Mouse (Mus musculus) liver, embryonic 11.5 days (tissue): ENCODE data around the gene Laptm5. TPM values are rescaled to one million over a fixed set of nuclear protein-coding genes. Genes with fewer than 3 reads are reported as not detected.
A peak's percentile ranks its signal among the peaks of the same experiment; 100 is the strongest.

Experiments
- ATAC-seq: fragments of 200-750 bp; cut with Nextera tagmentation; replicated peaks from 2 replicates; pipeline ENCODE4 v1.8.0; 2017; ENCODE audit warnings: moderate number of reproducible peaks, mild to moderate bottlenecking, moderate TSS enrichment, moderate library complexity; ENCODE audit not compliant: low FRiP score
- DNase-seq: peaks from one replicate; pipeline ENCODE4 v3.0.0-alpha.2; 2017; ENCODE audit warnings: low spot score
- H3K27ac ChIP-seq: fragments of 300-500 bp; sonication (generic); 2 replicates; pipeline ENCODE4 v1.5.1; 2014; ENCODE audit warnings: mild to moderate bottlenecking, low read depth, low read length, control low read depth
- H3K27me3 ChIP-seq: fragments of 300-500 bp; sonication (generic); replicated peaks from 2 replicates; pipeline ENCODE4 v1.6.1; 2014; ENCODE audit warnings: low read length, mixed read lengths; ENCODE audit not compliant: control insufficient read depth, insufficient read depth
- H3K36me3 ChIP-seq: fragments of 300-500 bp; sonication (generic); 2 replicates; pipeline ENCODE4 v1.6.1; 2014; ENCODE audit warnings: mild to moderate bottlenecking, low read length, moderate library complexity, mixed read lengths; ENCODE audit not compliant: control insufficient read depth, insufficient read depth
- H3K4me1 ChIP-seq: fragments of 300-500 bp; sonication (generic); replicated peaks from 2 replicates; pipeline ENCODE4 v1.6.1; 2014; ENCODE audit warnings: low read length, mixed read lengths; ENCODE audit not compliant: control insufficient read depth, insufficient read depth
- H3K4me2 ChIP-seq: fragments of 300-500 bp; sonication (generic); 2 replicates; pipeline ENCODE4 v1.6.1; 2014; ENCODE audit warnings: mild to moderate bottlenecking, control low read depth, moderate library complexity
- H3K4me3 ChIP-seq: fragments of 300-500 bp; sonication (generic); 2 replicates; pipeline ENCODE4 v1.5.1; 2014; ENCODE audit warnings: low read depth, low read length, control low read depth
- H3K9ac ChIP-seq: fragments of 300-500 bp; sonication (generic); 2 replicates; pipeline ENCODE4 v1.6.1; 2014; ENCODE audit warnings: low read depth, low read length, control low read depth
- H3K9me3 ChIP-seq: fragments of 300-500 bp; sonication (generic); 2 replicates; pipeline ENCODE4 v1.6.1; 2016; ENCODE audit warnings: low read length, inconsistent platforms, mixed read lengths; ENCODE audit not compliant: control insufficient read depth
- WGBS: fragments of 180-500 bp; shearing (Covaris S2); extraction: QIAGEN DNeasy Blood & Tissue Kit; methylation state at CpG from one replicate; pipeline ENCODE4 v1.1.7; 2014; 5-methylcytosine and 5-hydroxymethylcytosine counted together
- polyA plus RNA-seq: library from polyadenylated mRNA; unstranded; fragments of >200 nt; fragmentation: Nextera tagmentation; extraction: Ambion mirVana; gene quantifications from 2 replicates; pipeline ENCODE4 v1.2.1, GENCODE M21; 2014

Gene Laptm5
- polyA plus RNA-seq, 1 experiment from 2014 or later = 93.3 TPM

DNA sequence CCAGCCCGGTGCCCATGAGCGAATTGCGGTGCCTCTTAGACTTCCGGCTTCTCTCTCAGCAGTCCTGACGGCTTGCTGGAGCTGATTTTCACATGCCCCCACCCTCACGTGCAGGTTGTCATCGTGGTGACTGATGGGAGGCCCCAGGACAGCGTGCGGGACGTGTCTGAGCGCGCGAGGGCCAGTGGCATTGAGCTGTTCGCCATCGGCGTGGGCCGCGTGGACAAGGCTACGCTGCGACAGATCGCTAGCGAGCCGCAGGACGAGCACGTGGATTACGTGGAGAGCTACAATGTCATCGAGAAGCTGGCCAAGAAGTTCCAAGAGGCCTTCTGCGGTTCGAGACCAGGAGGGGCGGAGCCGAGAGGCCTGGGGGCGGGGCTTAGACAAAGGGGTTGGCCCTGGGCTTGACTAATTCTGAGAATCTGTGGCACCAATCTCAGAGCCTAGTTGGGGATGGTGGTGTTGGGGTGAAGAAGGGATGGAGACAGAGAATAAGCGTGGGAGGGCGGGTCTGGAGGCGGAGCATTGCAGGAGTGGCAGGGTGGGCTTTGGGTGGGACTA, 37.0 kb downstream of the Laptm5 start:
- ATAC-seq (no peak), DNase-seq (no peak)
- H3K4me3 ChIP-seq = no peak overlapping the region
- H3K9me3 ChIP-seq = no peaks in the 10 kb centered on the region
- no peak overlapping the region for H3K4me2 ChIP-seq
- no peaks in the 10 kb centered on the region for H3K4me1 ChIP-seq
- no peaks in the 10 kb centered on the region for H3K27me3 ChIP-seq
- WGBS = 78% methylated on average over 35 of the region's 35 CpGs
- H3K9ac ChIP-seq = no peak overlapping the region
- H3K27ac ChIP-seq = no peak overlapping the region
- no peaks in the 10 kb centered on the region for H3K36me3 ChIP-seq

DNA sequence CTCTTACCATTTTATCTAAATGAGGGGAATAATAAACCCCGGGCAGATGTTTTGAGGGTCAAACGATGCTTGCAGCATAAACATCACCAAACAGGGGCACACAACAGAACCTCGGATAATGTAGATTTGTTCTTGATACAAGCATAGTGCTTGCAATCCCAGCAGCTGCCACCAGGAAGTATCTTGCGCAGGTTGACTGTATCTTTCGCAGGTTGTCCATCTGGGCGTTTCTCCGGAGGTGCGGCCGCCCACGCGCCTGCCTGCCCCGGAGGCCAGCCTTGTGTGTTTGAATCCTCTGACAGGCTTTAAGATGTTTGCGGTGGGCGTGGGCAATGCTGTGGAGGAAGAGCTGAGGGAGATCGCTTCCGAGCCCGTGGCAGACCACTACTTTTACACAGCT, 39.6 kb downstream of the Laptm5 start:
- Histone ChIP-seq H3K4me1 (no peaks in the 10 kb centered on the region), H3K4me3 (no peak overlapping the region), H3K4me2 (no peak overlapping the region), H3K9ac (no peak overlapping the region), H3K27me3 (no peaks in the 10 kb centered on the region), H3K36me3 (no peaks in the 10 kb centered on the region), H3K9me3 (no peaks in the 10 kb centered on the region), H3K27ac (no peak overlapping the region)
- DNase-seq (no peak), ATAC-seq (no peak)
- 36% methylated on average over 17 of the region's 17 CpGs for WGBS

DNA sequence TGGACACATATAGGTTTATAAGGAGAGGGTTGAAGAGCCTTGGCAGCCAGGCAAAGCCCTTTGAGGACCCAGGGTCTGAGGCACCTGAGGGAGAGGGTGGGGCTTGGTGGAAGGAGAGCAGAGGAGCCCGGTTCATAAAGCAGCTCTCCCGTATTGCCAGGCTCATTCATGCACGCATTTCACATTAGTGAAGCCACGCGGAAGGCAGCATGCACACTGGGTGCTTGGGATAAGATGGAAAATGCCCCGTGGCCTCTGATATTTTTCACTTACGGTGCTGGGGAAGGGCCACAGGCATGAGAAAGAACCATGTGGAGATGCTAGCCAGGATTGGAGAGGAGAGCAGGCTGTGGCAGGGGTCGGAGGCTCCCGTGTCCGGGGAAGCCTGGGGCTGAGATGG, 44.2 kb downstream of the Laptm5 start:
- H3K27ac ChIP-seq = no peak overlapping the region
- H3K36me3 ChIP-seq = no peaks in the 10 kb centered on the region
- ATAC-seq (no peak), DNase-seq (no peak)
- 81% methylated on average over 10 of the region's 10 CpGs for WGBS
- H3K4me3 ChIP-seq = no peak overlapping the region
- no peak overlapping the region for H3K4me2 ChIP-seq
- no peaks in the 10 kb centered on the region for H3K4me1 ChIP-seq
- no peaks in the 10 kb centered on the region for H3K9me3 ChIP-seq
- H3K27me3 ChIP-seq = no peaks in the 10 kb centered on the region
- H3K9ac ChIP-seq = no peak overlapping the region

DNA sequence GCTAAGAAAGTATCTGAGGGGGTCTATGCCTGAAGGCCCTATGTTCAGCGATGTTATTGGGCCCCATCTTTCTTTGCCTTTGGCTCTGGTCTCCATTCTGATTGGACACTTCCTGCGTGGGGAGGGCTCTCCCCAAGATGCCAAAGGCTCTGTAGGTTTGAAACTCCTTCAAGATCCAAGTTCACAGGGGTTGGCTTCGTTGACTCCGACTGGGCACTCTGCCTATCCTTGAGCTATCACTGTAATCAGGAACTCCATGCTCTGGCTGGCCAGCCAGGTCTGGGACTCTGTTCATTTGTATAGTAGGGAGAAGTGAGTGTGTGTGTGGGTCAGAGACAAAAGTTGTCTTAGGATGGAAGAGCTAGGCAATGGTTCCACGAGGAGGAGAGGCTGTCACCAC, 45.9 kb downstream of the Laptm5 start:
- no peak overlapping the region for H3K4me3 ChIP-seq
- no peaks in the 10 kb centered on the region for H3K36me3 ChIP-seq
- H3K27ac ChIP-seq = no peak overlapping the region
- DNase-seq = no peak
- no peaks in the 10 kb centered on the region for H3K27me3 ChIP-seq
- no peaks in the 10 kb centered on the region for H3K4me1 ChIP-seq
- H3K4me2 ChIP-seq = no peak overlapping the region
- no peak overlapping the region for H3K9ac ChIP-seq
- 59% methylated on average over 5 of the region's 5 CpGs for WGBS
- H3K9me3 ChIP-seq = no peaks in the 10 kb centered on the region
- no peak for ATAC-seq

DNA sequence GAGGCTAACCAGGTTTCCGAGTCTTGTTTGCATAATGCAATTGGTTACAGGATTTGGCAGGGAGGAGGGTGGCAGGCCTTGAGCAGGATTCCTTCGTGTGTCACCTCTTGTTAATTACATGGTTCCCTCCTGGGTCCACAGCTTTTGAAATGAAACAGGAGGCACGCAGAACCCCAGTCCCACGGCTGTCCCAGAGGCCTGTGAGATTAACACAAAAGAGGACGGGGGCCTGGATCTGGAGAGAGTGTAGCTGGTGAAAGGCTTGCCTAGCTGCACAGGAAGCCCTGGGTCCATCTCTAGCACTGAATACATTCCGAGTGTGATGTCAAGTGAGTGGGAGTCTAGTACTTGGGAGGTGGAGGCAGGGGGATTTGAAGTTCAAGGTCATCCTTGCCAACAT, 46.8 kb downstream of the Laptm5 start:
- Histone ChIP-seq H3K27ac (no peak overlapping the region), H3K9me3 (no peaks in the 10 kb centered on the region), H3K4me2 (no peak overlapping the region), H3K4me3 (no peak overlapping the region), H3K4me1 (no peaks in the 10 kb centered on the region), H3K9ac (no peak overlapping the region), H3K36me3 (no peaks in the 10 kb centered on the region), H3K27me3 (no peaks in the 10 kb centered on the region)
- no peak for DNase-seq
- WGBS = 57% methylated on average over 6 of the region's 6 CpGs
- ATAC-seq = no peak

DNA sequence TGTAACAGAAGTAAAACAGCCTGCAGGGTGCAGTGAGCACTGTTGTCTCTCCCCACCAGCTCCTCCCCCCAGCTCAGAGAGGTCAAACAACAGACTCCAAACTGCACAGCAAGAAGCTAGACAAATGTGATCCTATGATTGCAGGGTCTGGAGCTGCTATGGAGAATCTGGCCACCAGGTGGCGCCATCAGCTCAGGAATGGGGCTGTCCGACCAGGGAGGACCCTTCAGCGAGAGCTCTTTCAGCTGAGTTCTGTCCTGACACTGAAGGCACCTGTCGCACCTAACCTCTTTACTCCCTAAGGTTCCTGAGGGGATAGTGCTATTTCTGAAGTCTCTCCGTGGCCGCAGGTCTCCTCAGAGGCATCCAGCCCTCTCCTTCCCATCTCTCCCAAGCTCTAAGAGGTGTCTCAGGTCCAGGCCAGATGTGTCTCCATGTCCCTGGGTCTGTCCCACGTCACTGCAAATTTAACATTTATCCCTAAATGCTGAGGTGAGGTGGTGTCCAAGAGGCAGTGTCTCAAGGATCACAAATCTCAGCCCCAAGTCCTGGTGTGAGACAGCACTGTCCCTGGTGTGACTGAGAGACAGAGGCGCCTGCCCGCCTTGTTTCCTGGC, 47.3 kb downstream of the Laptm5 start:
- no peaks in the 10 kb centered on the region for H3K9me3 ChIP-seq
- no peaks in the 10 kb centered on the region for H3K36me3 ChIP-seq
- H3K9ac ChIP-seq = no peak overlapping the region
- ATAC-seq = no peak; the same call in 1 of the 2 replicates
- no peak overlapping the region for H3K4me3 ChIP-seq
- no peak overlapping the region for H3K4me2 ChIP-seq
- peak; percentile 76 for DNase-seq
- H3K27ac ChIP-seq = no peak overlapping the region
- H3K27me3 ChIP-seq = no peaks in the 10 kb centered on the region
- no peaks in the 10 kb centered on the region for H3K4me1 ChIP-seq
- WGBS = 26% methylated on average over 9 of the region's 9 CpGs

DNA sequence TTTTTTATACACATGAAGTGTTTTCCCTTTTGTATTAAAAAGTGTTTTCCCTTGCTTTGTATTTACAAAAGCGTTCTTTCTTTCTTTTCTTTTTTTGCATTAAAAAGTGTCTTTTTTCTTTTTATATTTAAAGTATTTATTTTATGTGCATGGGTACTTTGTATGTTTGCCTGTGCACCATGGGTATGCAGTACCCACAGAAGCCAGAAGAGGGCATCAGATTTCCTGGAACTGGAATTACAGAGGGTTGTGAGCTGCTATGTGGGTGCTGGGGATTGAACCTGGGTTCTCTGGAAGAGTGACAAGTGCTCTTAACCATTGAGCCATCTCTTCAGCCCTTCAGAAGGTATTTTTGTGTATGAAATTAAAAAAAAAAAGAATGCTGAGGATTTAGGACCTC, 58.4 kb downstream of the Laptm5 start:
- no peak overlapping the region for H3K27ac ChIP-seq
- no peaks in the 10 kb centered on the region for H3K36me3 ChIP-seq
- H3K9ac ChIP-seq = no peak overlapping the region
- no peak overlapping the region for H3K4me2 ChIP-seq
- H3K4me3 ChIP-seq = no peak overlapping the region
- DNase-seq (no peak), ATAC-seq (no peak)
- H3K27me3 ChIP-seq = no peaks in the 10 kb centered on the region
- H3K4me1 ChIP-seq = no peaks in the 10 kb centered on the region
- 83% methylated on average over 1 of the region's 1 CpGs for WGBS
- no peaks in the 10 kb centered on the region for H3K9me3 ChIP-seq

DNA sequence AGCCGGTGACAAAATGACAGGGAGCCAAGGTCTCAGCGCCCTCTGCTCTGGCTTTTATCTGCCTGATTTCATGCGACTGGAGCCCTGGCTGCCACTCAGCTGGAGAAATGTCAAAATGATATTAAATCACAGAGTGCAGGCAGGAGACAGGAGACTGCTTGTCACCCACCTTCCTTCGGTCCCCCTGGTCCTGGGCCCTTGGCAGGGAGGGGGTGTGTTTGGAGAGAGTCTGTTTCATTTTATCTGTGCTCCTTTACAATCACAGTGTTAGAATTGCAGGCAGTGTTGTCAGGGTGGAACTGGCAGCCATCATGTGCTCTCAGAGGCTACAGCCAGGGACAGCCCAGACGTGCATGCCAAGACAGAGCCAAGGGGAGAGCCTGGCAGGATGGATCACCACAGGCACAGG, 59.5 kb downstream of the Laptm5 start:
- Histone ChIP-seq H3K27me3 (no peaks in the 10 kb centered on the region), H3K4me2 (no peak overlapping the region), H3K9ac (no peak overlapping the region), H3K36me3 (no peaks in the 10 kb centered on the region), H3K9me3 (no peaks in the 10 kb centered on the region), H3K27ac (no peak overlapping the region), H3K4me1 (no peaks in the 10 kb centered on the region), H3K4me3 (no peak overlapping the region)
- DNase-seq = no peak
- ATAC-seq = no peak
- WGBS = 65% methylated on average over 5 of the region's 5 CpGs
